Mouse (Mus musculus): ENCODE measurements around the gene Ank2.

DNA sequence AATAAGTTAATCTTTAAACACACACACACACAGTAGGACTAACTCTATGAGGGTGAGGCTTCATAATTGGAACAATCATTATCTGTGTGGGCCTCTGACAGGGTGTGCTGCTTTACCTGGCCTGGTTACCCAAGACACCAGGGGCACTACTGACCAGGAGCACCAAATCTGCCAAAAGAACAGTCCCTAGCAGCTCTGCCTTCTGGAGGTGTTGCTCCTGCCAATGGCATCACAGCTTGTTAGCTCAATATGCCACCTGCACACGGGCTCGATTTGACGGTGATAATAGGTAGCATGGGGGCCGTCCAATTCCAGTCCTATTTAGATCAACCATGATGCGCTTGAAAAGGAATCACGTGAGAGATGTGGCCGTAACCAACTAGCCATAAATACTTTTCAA is 300.5 kb downstream of the Ank2 start:
- TF ChIP-seq CTCF (IDR thresholded peaks at IDR 0.05; ENCODE audit: low read depth, low read length) (no peak), GATA1 (IDR thresholded peaks at IDR 0.05; ENCODE audit: borderline replicate concordance, low read length) (no peak), TAL1 (conservative IDR thresholded peaks at IDR 0.05; ENCODE audit: low read depth, low read length) (no peak)

Measured in G1E (cell line).